Mouse (Mus musculus) hindlimb bud, embryonic 11.5 days (tissue): ENCODE data around the gene Mgll.

Experiments used
- DNase-seq: peaks from one replicate; pipeline ENCODE4 v3.0.0-alpha.2; 2012; ENCODE audit warnings: low read depth, low spot score; ENCODE audit errors: extremely low spot score

Mgll gene

GRCm38 (mm10) chr6:88842731-88843151, 118.5 kb downstream of the Mgll start:
- DNase-seq = no peak

- DNase-seq = no peak
Measured at GRCm38 (mm10) chr6:88843241-88843640, 119.0 kb downstream of the Mgll start.

GRCm38 (mm10) chr6:88843781-88844725, 119.8 kb downstream of the Mgll start:
- DNase-seq = no peak

- DNase-seq = no peak
Measured at GRCm38 (mm10) chr6:88844901-88845565, 120.8 kb downstream of the Mgll start.

GRCm38 (mm10) chr6:88847571-88847970, 123.4 kb downstream of the Mgll start:
- no peak for DNase-seq

- no peak for DNase-seq
Measured at GRCm38 (mm10) chr6:88849270-88849669, 125.1 kb downstream of the Mgll start.

GRCm38 (mm10) chr6:88850034-88850433, 125.8 kb downstream of the Mgll start:
- no peak for DNase-seq

GRCm38 (mm10) chr6:88854509-88854908, 130.3 kb downstream of the Mgll start:
- no peak for DNase-seq

- peak; percentile 82 for DNase-seq
Measured at GRCm38 (mm10) chr6:88855636-88856035, 131.4 kb downstream of the Mgll start.

GRCm38 (mm10) chr6:88857249-88857648, 133.0 kb downstream of the Mgll start:
- DNase-seq = no peak

GRCm38 (mm10) chr6:88857830-88858229, 133.6 kb downstream of the Mgll start:
- no peak for DNase-seq

GRCm38 (mm10) chr6:88858341-88858740, 134.1 kb downstream of the Mgll start:
- DNase-seq = no peak

GRCm38 (mm10) chr6:88860914-88861313, 136.7 kb downstream of the Mgll start:
- DNase-seq = no peak

GRCm38 (mm10) chr6:88865704-88866103, 141.5 kb downstream of the Mgll start:
- DNase-seq = no peak

GRCm38 (mm10) chr6:88869459-88869858, 145.2 kb downstream of the Mgll start:
- DNase-seq = no peak

GRCm38 (mm10) chr6:88870594-88870993, 146.4 kb downstream of the Mgll start:
- DNase-seq = no peak

- DNase-seq = no peak
Measured at GRCm38 (mm10) chr6:88871546-88871945, 147.3 kb downstream of the Mgll start.

GRCm38 (mm10) chr6:88872811-88873210, 148.6 kb downstream of the Mgll start:
- DNase-seq = no peak

GRCm38 (mm10) chr6:88873965-88874867, 150.0 kb downstream of the Mgll start:
- no peak for DNase-seq

- DNase-seq = no peak
Measured at GRCm38 (mm10) chr6:88874868-88875508, 150.8 kb downstream of the Mgll start, which contains the start of gene Podxl2. Gene Podxl2 (minus strand): TSS chr6:88875044.
